Mouse (Mus musculus): Measurements from ENCODE around the gene Kalrn.
A peak's percentile ranks its signal among the peaks of the same experiment; 100 is the strongest.

Gene Kalrn

GRCm38 (mm10) chr16:34430131-34430530 is 143.2 kb downstream of the Kalrn start:
- no peak for DNase-seq (ENCODE audit: low read depth)

- DNase-seq (ENCODE audit: low read depth): no peak
Observed at GRCm38 (mm10) chr16:34427654-34428053, 145.7 kb downstream of the Kalrn start.

- no peak for DNase-seq (ENCODE audit: low read depth)
Observed at GRCm38 (mm10) chr16:34421473-34421872, 151.9 kb downstream of the Kalrn start.

- DNase-seq (ENCODE audit: low read depth): no peak
Observed at GRCm38 (mm10) chr16:34417966-34418365, 155.4 kb downstream of the Kalrn start.

- DNase-seq (ENCODE audit: low read depth): no peak
Observed at GRCm38 (mm10) chr16:34417383-34417782, 155.9 kb downstream of the Kalrn start.

GRCm38 (mm10) chr16:34414581-34414980 is 158.8 kb downstream of the Kalrn start:
- DNase-seq (ENCODE audit: low read depth): no peak

GRCm38 (mm10) chr16:34413868-34414333 is 159.4 kb downstream of the Kalrn start:
- DNase-seq (ENCODE audit: low read depth): peak; percentile 38

DNA sequence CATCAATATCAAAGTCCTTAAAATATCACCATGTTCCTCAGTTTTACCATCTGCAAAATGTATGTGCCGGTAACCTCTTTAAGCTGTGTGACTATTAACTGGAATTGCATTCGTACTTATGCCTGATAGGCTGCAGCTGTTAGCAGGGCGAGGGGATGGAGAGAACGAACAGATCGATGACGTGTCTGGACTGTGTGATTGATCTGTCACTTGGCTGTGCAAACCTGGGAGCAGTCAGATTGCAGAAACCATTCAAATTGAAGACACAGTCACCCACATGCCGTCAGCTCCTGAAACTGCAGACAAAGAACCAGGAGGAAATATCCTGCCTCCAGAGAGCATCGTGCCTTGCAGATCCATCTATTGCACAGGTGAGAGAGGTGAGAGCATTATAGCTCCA is 166.3 kb downstream of the Kalrn start:
- DNase-seq (ENCODE audit: low read depth): no peak

DNA sequence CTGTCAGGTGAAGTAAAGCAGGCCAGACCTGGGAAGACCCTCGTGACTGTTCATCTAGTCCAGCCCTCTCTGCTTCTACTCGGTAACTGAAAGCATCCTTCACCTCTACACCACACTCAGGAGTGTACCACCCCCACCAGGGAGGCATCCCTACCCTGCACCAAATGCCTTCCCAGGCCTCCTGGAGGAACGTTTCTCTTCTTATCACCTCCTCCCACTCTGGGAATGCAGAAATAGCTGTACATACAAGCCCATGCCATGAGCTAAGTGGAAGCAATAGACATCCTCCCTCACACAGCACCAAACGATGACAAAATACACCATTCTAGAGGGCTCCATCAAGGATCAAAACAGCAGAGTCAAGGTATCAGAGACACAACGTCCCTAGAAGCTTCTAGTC is 168.2 kb downstream of the Kalrn start:
- DNase-seq (ENCODE audit: low read depth): no peak

- DNase-seq (ENCODE audit: low read depth): no peak
Observed at GRCm38 (mm10) chr16:34401216-34401615, 172.1 kb downstream of the Kalrn start.

DNA sequence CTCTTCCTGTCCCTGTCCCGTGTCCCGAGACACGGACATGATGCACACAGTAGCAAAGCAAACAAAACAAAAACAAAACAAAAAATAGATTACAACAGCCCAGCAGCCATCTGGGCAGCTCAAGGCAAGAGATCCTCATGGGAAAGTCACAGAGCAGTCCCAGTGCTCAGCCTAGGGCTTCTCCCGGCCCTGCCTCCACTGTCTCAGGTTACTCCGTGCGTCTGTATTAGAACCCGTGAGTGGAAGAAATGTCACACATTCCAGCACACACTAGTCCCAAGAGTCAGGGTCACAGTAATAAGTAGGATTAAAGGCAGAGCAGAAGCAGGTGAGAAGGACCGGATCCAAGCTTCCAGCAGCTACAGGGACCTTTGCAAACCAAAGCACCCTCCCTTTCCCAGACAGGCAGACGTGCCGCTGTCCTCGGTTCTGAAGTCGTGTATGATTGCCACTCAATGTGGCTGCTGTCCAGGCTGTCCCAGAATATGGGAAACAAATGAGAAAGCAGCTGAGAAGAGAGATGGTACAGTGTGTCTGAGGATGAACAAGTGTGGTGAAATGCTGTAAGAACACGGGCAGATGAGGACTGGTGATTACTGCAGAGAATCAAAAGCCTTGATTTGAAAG is 173.1 kb downstream of the Kalrn start:
- no peak for DNase-seq (ENCODE audit: low read depth)

DNA sequence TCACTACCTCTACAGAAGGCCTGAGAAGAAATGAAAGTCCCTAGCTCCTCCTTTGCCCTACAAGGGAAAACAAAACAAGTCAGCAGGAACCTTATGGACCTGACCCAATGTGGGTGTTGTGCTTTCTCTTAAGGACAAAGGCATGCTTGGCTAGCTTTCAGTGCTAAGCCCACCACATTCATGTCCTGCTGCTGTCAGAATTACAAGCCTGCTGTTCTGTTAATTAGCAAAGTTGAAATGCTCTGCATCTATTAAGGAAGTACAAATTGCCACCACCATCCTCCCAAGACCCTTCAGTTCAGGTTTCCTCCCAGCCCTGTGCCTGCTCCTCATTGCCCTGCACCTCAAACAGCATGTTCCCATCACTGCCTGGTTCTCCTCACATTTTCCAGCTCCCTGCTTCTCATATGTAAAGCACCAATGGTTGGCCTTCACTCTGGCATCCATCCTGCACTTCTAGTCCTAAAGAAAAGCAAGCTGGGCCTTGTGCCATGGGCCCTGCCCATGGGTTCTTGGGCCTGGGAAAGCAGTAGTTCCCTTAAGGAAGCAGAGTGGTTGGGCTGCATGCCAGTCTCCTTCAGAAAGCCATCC is 178.0 kb downstream of the Kalrn start:
- DNase-seq (ENCODE audit: low read depth): peak; percentile 72

DNA sequence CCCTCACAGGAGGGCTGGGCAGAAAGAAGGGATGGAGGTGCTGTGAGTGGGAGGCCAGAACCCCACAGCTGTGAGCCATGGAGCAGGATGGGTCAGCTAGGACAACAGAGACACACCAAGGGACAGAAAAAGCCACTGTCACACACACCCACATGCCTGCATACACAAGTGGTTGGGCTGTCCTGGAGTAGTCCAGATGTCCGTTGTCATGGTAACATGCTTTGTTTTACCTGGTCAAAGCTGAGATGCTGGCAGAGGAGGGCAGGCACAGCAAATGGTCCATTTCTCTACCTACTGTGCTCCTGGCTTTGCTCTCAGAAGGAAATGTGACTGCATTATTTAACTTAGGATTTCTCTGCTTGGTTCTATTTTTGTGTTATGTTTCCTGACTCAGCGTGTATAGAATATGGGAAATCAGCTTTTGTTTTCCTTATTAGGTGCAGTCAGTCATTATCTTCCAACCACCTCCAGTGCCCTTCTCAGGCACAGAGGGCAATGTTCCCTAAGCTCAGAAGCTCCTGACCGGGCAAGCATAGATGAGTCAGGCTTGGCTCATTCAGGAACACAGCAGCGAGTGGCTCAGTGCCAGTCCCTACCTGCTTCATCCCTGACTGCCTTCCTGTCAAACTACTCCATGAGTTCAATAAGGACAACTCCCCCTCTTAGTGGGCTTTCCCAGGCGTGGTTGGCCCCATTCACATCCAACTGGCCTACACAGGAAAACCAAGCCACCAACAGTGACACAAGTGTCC is 183.6 kb downstream of the Kalrn start:
- no peak for DNase-seq (ENCODE audit: low read depth)

DNA sequence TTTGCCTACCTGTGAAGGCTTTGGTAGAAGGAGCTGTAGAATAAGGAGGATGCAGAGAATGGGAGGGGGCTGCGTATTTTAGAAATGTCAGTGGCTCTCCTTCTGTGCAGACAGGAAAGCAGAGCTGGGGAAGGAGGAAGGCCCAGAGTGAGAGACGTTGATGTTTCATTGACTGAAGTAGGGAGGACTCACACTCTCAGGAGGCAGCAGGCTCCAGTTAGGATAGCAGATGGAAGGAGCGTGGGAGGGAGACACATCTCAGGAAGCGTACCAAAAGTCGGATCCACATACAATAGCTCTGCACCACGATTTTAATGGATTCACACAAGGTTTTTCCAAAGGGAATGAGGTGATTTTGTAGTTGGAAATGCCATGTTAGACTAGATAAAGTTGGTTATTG is 184.5 kb downstream of the Kalrn start:
- DNase-seq (ENCODE audit: low read depth): no peak

GRCm38 (mm10) chr16:34385065-34385464 is 188.3 kb downstream of the Kalrn start:
- DNase-seq (ENCODE audit: low read depth): no peak

GRCm38 (mm10) chr16:34382992-34383391 is 190.3 kb downstream of the Kalrn start:
- no peak for DNase-seq (ENCODE audit: low read depth)

GRCm38 (mm10) chr16:34376166-34376857 is 197.0 kb downstream of the Kalrn start:
- no peak for DNase-seq (ENCODE audit: low read depth)

DNA sequence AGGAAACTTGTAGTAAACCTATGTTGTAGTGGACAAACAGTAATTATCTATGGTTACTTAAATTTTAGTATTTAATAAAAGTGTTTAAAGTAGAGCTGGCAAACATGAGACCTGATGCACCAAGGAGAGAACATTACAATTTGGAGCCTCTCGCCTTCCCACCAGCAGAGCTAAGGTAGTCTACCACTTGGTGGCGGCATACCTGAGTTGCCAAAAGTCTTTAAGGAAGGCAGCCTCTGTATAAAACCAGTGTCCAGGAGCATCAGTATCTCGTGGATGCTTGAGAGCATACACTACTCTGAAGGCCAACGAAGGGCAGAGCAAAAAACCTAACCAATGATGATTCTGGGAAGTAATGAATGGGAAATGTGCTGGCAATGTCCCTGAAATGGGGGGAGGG is 199.8 kb downstream of the Kalrn start:
- DNase-seq (ENCODE audit: low read depth): no peak

DNA sequence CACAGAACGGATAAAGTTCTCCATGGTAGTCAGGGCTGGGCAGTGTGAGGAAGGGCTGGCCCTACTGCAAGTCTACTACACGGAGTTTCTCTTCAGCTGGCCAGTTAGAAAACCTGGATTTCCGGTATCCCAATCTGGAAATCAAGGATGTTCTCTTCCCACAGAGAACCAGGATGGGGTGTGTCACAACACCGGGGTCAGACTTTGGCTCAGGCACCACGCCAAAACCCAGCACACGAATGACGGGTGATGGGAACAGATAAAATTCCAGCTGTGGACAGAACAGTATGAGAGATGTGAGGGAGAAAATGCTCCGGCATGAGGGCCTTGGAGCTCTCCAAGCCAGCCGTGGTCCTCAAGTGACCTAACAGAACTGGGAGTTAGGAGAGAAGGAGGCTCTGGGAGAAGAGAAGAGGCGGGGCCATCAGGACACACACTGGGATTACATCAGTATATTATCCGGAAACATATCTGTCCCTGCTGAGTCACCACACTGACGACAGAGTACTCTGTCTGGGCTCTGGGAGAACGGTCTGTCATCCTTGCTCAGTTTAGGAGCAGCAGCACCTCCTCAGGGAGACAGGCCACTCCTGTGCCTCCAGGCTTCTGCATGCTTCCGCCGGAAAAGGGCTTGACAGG is 201.1 kb downstream of the Kalrn start:
- DNase-seq (ENCODE audit: low read depth): no peak

DNA sequence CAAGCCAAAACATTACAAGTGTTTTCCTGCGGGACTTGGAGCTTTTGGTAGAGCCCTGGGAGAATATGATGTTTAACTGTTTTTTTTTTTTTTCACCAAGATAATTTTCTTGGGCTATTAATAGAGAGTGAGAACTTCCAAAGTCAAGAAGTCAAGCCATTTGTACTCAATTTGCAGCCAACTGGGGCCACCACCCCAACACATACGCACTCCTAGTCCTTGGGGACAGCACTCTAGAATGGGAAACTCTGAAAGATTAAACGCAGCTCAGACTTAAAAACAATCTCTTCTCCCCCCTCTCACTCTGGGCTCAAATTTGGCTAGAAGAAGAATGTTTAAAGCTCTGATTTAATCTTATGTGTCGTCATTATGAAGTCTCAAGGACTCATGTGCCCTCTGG is 214.1 kb downstream of the Kalrn start:
- no peak for DNase-seq (ENCODE audit: low read depth)

GRCm38 (mm10) chr16:34355547-34355946 is 217.8 kb downstream of the Kalrn start:
- no peak for DNase-seq (ENCODE audit: low read depth)

- DNase-seq (ENCODE audit: low read depth): no peak
Observed at GRCm38 (mm10) chr16:34354042-34354441, 219.3 kb downstream of the Kalrn start.

Measured in fibroblast of lung, adult 2 months (primary cell).